Mouse (Mus musculus): ENCODE data around the gene Naxd.

Naxd gene

GRCm38 (mm10) chr8:11556691-11557423 lies 59.6 kb downstream of the Naxd start:
- peak; percentile 69 for DNase-seq (ENCODE audit: low read depth, low spot score)

- no peak for DNase-seq (ENCODE audit: low read depth, low spot score)
Measured at GRCm38 (mm10) chr8:11557424-11557767, 60.1 kb downstream of the Naxd start.

- peak; percentile 100 for DNase-seq (ENCODE audit: low read depth, low spot score)
Measured at GRCm38 (mm10) chr8:11557768-11558629, 60.7 kb downstream of the Naxd start.

GRCm38 (mm10) chr8:11559511-11559910 lies 62.2 kb downstream of the Naxd start:
- no peak for DNase-seq (ENCODE audit: low read depth, low spot score)

- no peak for DNase-seq (ENCODE audit: low read depth, low spot score)
Measured at GRCm38 (mm10) chr8:11560220-11560619, 62.9 kb downstream of the Naxd start.

- DNase-seq (ENCODE audit: low read depth, low spot score), result no peak
Measured at GRCm38 (mm10) chr8:11564236-11564635, 66.9 kb downstream of the Naxd start.

All from CD4-positive helper T cell, adult 2 months (primary cell).